Mouse (Mus musculus): ENCODE measurements around the gene Rwdd4a.

DNA sequence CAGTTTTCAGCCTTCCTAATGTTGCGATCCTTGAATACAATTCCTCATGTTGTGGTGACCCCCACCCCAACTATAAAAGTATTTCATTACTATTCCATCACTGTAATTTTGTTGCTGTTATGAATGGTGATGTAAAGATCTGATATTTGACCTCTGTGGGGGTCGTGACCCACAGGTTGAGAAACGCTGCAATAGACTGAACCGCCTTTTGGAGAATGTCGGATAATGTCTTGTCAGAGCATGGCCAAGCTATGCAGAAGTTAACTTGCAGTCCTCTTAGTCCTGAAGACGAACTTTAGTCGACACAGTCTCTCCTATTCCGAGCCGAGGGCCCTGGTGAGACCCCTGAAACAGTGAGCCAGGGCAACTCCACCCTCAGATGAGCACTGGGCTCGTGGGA, 13.6 kb downstream of the Rwdd4a start:
- TF ChIP-seq CTCF (IDR thresholded peaks at IDR 0.05; ENCODE audit: low read depth, low read length), result no peak
- TF ChIP-seq POLR2A (IDR thresholded peaks at IDR 0.05; ENCODE audit: extremely low read depth, insufficient read depth, low read length), result no peak
